In the genomic region with DNA sequence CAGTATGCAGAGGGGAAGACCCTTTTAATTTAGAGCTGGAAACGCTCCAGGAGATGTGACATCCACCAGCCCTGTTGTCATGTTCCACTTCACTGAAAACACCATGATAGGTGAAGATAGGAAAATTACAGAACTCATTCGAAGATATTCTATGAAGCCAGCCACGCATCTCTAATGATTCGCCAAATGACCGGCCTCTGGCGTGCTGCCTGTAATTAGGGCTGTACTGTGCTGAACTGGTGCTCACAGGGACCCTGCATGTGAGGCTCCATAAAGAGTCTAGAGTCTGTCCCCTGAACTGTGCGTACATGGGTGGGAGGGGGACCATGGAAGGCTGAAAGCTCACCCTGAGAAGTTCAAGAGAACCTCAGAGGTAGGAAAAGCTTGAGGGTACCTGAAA, we compare ENCODE assay signal across 16 mouse cellular contexts. TPM values are rescaled to one million over a fixed set of nuclear protein-coding genes. Genes with fewer than 3 reads are reported as not detected.
DNase-seq lines count a peak whose midpoint lies in the region; ATAC-seq and TF ChIP-seq lines count a peak whose summit lies in the region.
"Had no signal": no experiment of that assay in that cellular context is flagged by ENCODE, and none has a peak within 500 bp of the region (broad histone marks: within the 10 kb centered on the region; RNA-seq: fewer than 3 reads in every experiment).

No protein-coding gene starts in this region.

- H3K27me3 ChIP-seq in midbrain, embryonic 12.5 days = no peaks in the 10 kb centered on the region
- H3K27me3 ChIP-seq in midbrain, postnatal 0 days (ENCODE audit: insufficient read depth, low read length) = no peaks in the 10 kb centered on the region
- H3K27me3 ChIP-seq in forebrain, embryonic 14.5 days (replicated peaks; ENCODE audit: control insufficient read depth, insufficient read depth, low read length) = no peaks in the 10 kb centered on the region
- no peaks in the 10 kb centered on the region for H3K27me3 ChIP-seq in hindbrain, embryonic 16.5 days (replicated peaks; ENCODE audit: control insufficient read depth, insufficient read depth, low read length)
- H3K27me3 ChIP-seq: heart, embryonic 12.5 days had no signal

- WGBS in midbrain, embryonic 12.5 days = 68% methylated on average over 7 of the region's 7 CpGs
- WGBS in midbrain, postnatal 0 days = 46% methylated on average over 7 of the region's 7 CpGs
- 22% methylated on average over 7 of the region's 7 CpGs for WGBS in forebrain, embryonic 14.5 days
- 47% methylated on average over 7 of the region's 7 CpGs for WGBS in hindbrain, embryonic 16.5 days

- no peak overlapping the region for H3K4me2 ChIP-seq in midbrain, embryonic 12.5 days (replicated peaks)
- no peak overlapping the region for H3K4me2 ChIP-seq in midbrain, postnatal 0 days (ENCODE audit: low read depth, low read length, poor library complexity, severe bottlenecking)
- peak overlapping the region; percentile 20; the same call in 1 of the 2 replicates for H3K4me2 ChIP-seq in forebrain, embryonic 14.5 days (ENCODE audit: low read length)
- no peak overlapping the region for H3K4me2 ChIP-seq in hindbrain, embryonic 16.5 days (ENCODE audit: low read length)
- H3K4me2 ChIP-seq: heart, embryonic 12.5 days had no signal

- H3K9ac ChIP-seq in midbrain, embryonic 12.5 days (replicated peaks) = no peak overlapping the region
- H3K9ac ChIP-seq in midbrain, postnatal 0 days (replicated peaks; ENCODE audit: low read length, poor library complexity, severe bottlenecking) = no peak overlapping the region
- no peak overlapping the region for H3K9ac ChIP-seq in forebrain, embryonic 14.5 days (ENCODE audit: low read length)
- no peak overlapping the region for H3K9ac ChIP-seq in hindbrain, embryonic 16.5 days (ENCODE audit: low read depth, low read length)
- H3K9ac ChIP-seq: heart, embryonic 12.5 days had no signal

- no peak overlapping the region for H3K27ac ChIP-seq in midbrain, embryonic 12.5 days (replicated peaks)
- no peak overlapping the region for H3K27ac ChIP-seq in midbrain, postnatal 0 days (ENCODE audit: low read depth, low read length)
- H3K27ac ChIP-seq in forebrain, embryonic 14.5 days (ENCODE audit: low read depth, low read length) = no peak overlapping the region
- no peak overlapping the region for H3K27ac ChIP-seq in hindbrain, embryonic 16.5 days (ENCODE audit: low read depth, low read length)
- H3K27ac ChIP-seq: kidney, postnatal 0 days had no signal

- no peak overlapping the region for H3K4me3 ChIP-seq in midbrain, embryonic 12.5 days
- H3K4me3 ChIP-seq in midbrain, postnatal 0 days (ENCODE audit: low read depth, low read length) = no peak overlapping the region
- no peak overlapping the region for H3K4me3 ChIP-seq in forebrain, embryonic 14.5 days (ENCODE audit: low read depth, low read length)
- no peak overlapping the region for H3K4me3 ChIP-seq in hindbrain, embryonic 16.5 days (ENCODE audit: low read length)
- H3K4me3 ChIP-seq: erythroblast, embryonic 14.5 days; heart, embryonic 12.5 days had no signal

- peaks cover 35% of the 10 kb centered on the region; the same call in 1 of the 2 replicates for H3K4me1 ChIP-seq in midbrain, embryonic 12.5 days
- 0 out of 2 replicates have a peak, but pooled peaks cover 3% of the 10 kb centered on the region for H3K4me1 ChIP-seq in midbrain, postnatal 0 days (ENCODE audit: insufficient read depth, low read length)
- H3K4me1 ChIP-seq in forebrain, embryonic 14.5 days (ENCODE audit: control insufficient read depth, insufficient read depth, low read length) = peaks cover 26% of the 10 kb centered on the region
- peaks cover 12% of the 10 kb centered on the region for H3K4me1 ChIP-seq in hindbrain, embryonic 16.5 days (ENCODE audit: control insufficient read depth, insufficient read depth, low read depth, low read length)

- DNase-seq in midbrain, postnatal 0 days (ENCODE audit: low spot score) = no peak
- DNase-seq in forebrain, embryonic 14.5 days (ENCODE audit: low spot score) = peak; percentile 72
- DNase-seq in retina, postnatal 1 day = peak; percentile 66
- DNase-seq in lung, postnatal 25 days (ENCODE audit: low spot score) = no peak
- DNase-seq: lung, adult 18-20 months; lung, postnatal 4 days; spleen, adult 18-20 months; thymus, adult 2 months had no signal

- no peak for TF ChIP-seq CTCF in midbrain, postnatal 0 days (IDR thresholded peaks at IDR 0.05)

- ATAC-seq in midbrain, embryonic 12.5 days (ENCODE audit: low FRiP score, low read depth) = peak; percentile 27; the same call in 1 of the 2 replicates
- no peak for ATAC-seq in midbrain, postnatal 0 days (ENCODE audit: low FRiP score)
- peak; percentile 86 for ATAC-seq in forebrain, embryonic 14.5 days
- peak; percentile 61; the same call in 1 of the 2 replicates for ATAC-seq in hindbrain, embryonic 16.5 days
- ATAC-seq in megakaryocyte progenitor cell, adult 5-6 weeks (replicated peaks; ENCODE audit: poor library complexity) = no peak
- ATAC-seq: intestine, postnatal 0 days had no signal

- no peaks in the 10 kb centered on the region for H3K9me3 ChIP-seq in midbrain, embryonic 12.5 days
- H3K9me3 ChIP-seq in midbrain, postnatal 0 days (ENCODE audit: low read length) = no peaks in the 10 kb centered on the region
- no peaks in the 10 kb centered on the region for H3K9me3 ChIP-seq in forebrain, embryonic 14.5 days (replicated peaks; ENCODE audit: control insufficient read depth, low read length)
- H3K9me3 ChIP-seq in hindbrain, embryonic 16.5 days (ENCODE audit: control insufficient read depth, low read length) = no peaks in the 10 kb centered on the region
- H3K9me3 ChIP-seq: heart, embryonic 12.5 days had no signal

- no peaks in the 10 kb centered on the region for H3K36me3 ChIP-seq in midbrain, embryonic 12.5 days
- H3K36me3 ChIP-seq in midbrain, postnatal 0 days (ENCODE audit: insufficient read depth, low read length) = no peaks in the 10 kb centered on the region
- no peaks in the 10 kb centered on the region for H3K36me3 ChIP-seq in forebrain, embryonic 14.5 days (ENCODE audit: control insufficient read depth, insufficient read depth, low read length)
- H3K36me3 ChIP-seq in hindbrain, embryonic 16.5 days (ENCODE audit: control insufficient read depth, insufficient read depth, low read length) = no peaks in the 10 kb centered on the region
- H3K36me3 ChIP-seq: heart, embryonic 12.5 days had no signal

RNA-seq across cellular contexts. Expression of a gene that starts 53.6 kb away (rescaled TPM):
- 20.9 and 22.0 TPM in 2 replicates for polyA plus RNA-seq in midbrain, embryonic 12.5 days (2016; fragmentation: Nextera tagmentation; extraction: Ambion mirVana)
- total RNA-seq in midbrain, postnatal 0 days (2014; rRNA removed) = 70.2 and 87.2 TPM in 2 replicates
- polyA plus RNA-seq in midbrain, postnatal 0 days (2015; fragmentation: Nextera tagmentation; extraction: Ambion mirVana) = 23.6 and 25.6 TPM in 2 replicates
- polyA plus RNA-seq in forebrain, embryonic 14.5 days (2014; fragmentation: Nextera tagmentation; extraction: Ambion mirVana) = 11.5 and 13.1 TPM in 2 replicates
- 26.4 and 27.1 TPM in 2 replicates for polyA plus RNA-seq in hindbrain, embryonic 16.5 days (2015; fragmentation: Nextera tagmentation; extraction: Ambion mirVana)
- 0.68 and 0.96 TPM in 2 replicates for total RNA-seq in megakaryocyte progenitor cell, adult 5-6 weeks (2015)
- 1.2 and 1.6 TPM in 2 replicates for total RNA-seq in megakaryocyte progenitor cell, adult 5-6 weeks (2017)
- total RNA-seq: monocyte, adult 5-6 weeks had no signal

Comparison
In these comparisons a context has a peak if more than half of its experiments do, and no peak if none do; other contexts are left out.
1. ATAC-seq: peak in midbrain, embryonic 12.5 days (single experiment), forebrain, embryonic 14.5 days (single experiment) and hindbrain, embryonic 16.5 days (single experiment); none in midbrain, postnatal 0 days (single experiment) and megakaryocyte progenitor cell, adult 5-6 weeks (single experiment).
2. DNase-seq: peak in forebrain, embryonic 14.5 days (single experiment) and retina, postnatal 1 day (single experiment); none in midbrain, postnatal 0 days (single experiment) and lung, postnatal 25 days (single experiment).